16 mouse cellular contexts compared by ENCODE assay signal in genomic region chr3:130737652-130738361, GRCm38 (mm10). TPM values are rescaled to one million over a fixed set of nuclear protein-coding genes. Genes with fewer than 3 reads are reported as not detected.
DNase-seq lines count a peak whose midpoint lies in the region; ATAC-seq lines count a peak whose summit lies in the region.
"Had no signal": no experiment of that assay in that cellular context is flagged by ENCODE, and none has a peak within 500 bp of the region (broad histone marks: within the 10 kb centered on the region; RNA-seq: fewer than 3 reads in every experiment).

No protein-coding gene starts in this region.

- no peaks in the 10 kb centered on the region for H3K27me3 ChIP-seq in limb, embryonic 11.5 days (ENCODE audit: control insufficient read depth, insufficient read depth, low read length)
- no peaks in the 10 kb centered on the region for H3K27me3 ChIP-seq in limb, embryonic 10.5 days (ENCODE audit: low read depth, poor library complexity, severe bottlenecking)
- H3K27me3 ChIP-seq in forebrain, embryonic 12.5 days, result no peaks in the 10 kb centered on the region
- H3K27me3 ChIP-seq: heart, embryonic 12.5 days had no signal

- ATAC-seq in limb, embryonic 11.5 days (ENCODE audit: insufficient number of reproducible peaks, low FRiP score, low TSS enrichment, low read depth), result no peak
- ATAC-seq in forebrain, embryonic 12.5 days (ENCODE audit: low FRiP score), result peak; percentile 37; the same call in 1 of the 2 replicates
- ATAC-seq: intestine, embryonic 16.5 days had no signal

- H3K4me1 ChIP-seq in limb, embryonic 11.5 days (ENCODE audit: control insufficient read depth, insufficient read depth, low read length), result peaks cover 3% of the 10 kb centered on the region; the same call in 1 of the 2 replicates
- peaks cover 18% of the 10 kb centered on the region for H3K4me1 ChIP-seq in limb, embryonic 10.5 days
- H3K4me1 ChIP-seq in forebrain, embryonic 12.5 days, result peaks cover 18% of the 10 kb centered on the region
- H3K4me1 ChIP-seq: heart, embryonic 12.5 days had no signal

- no peak overlapping the region for H3K9ac ChIP-seq in limb, embryonic 11.5 days (ENCODE audit: low read length)
- no peak overlapping the region for H3K9ac ChIP-seq in forebrain, embryonic 12.5 days
- H3K9ac ChIP-seq: heart, embryonic 12.5 days had no signal

- H3K4me2 ChIP-seq in limb, embryonic 11.5 days (ENCODE audit: low read depth, severe bottlenecking), result 0 out of 2 replicates have a peak overlapping the region, but pooled peaks have one; percentile 10
- H3K4me2 ChIP-seq in forebrain, embryonic 12.5 days, result peak overlapping the region; percentile 17; the same call in 1 of the 2 replicates
- H3K4me2 ChIP-seq: heart, embryonic 12.5 days had no signal

- no peak overlapping the region for H3K4me3 ChIP-seq in limb, embryonic 11.5 days (ENCODE audit: low read depth, low read length)
- no peak overlapping the region for H3K4me3 ChIP-seq in limb, embryonic 10.5 days
- H3K4me3 ChIP-seq in forebrain, embryonic 12.5 days (replicated peaks), result no peak overlapping the region
- H3K4me3 ChIP-seq: heart, embryonic 12.5 days; myocyte had no signal

- no peaks in the 10 kb centered on the region for H3K9me3 ChIP-seq in limb, embryonic 11.5 days (ENCODE audit: control insufficient read depth, low read length)
- no peaks in the 10 kb centered on the region for H3K9me3 ChIP-seq in limb, embryonic 10.5 days (replicated peaks)
- H3K9me3 ChIP-seq in forebrain, embryonic 12.5 days, result 0 out of 2 replicates have a peak, but pooled peaks cover 3% of the 10 kb centered on the region
- H3K9me3 ChIP-seq: heart, embryonic 12.5 days had no signal

- WGBS in limb, embryonic 11.5 days, result 14% methylated on average over 21 of the region's 21 CpGs
- 21% methylated on average over 21 of the region's 21 CpGs for WGBS in limb, embryonic 10.5 days
- WGBS in forebrain, embryonic 12.5 days, result 33% methylated on average over 21 of the region's 21 CpGs

- H3K36me3 ChIP-seq in limb, embryonic 11.5 days (ENCODE audit: control insufficient read depth, insufficient read depth, low read length), result no peaks in the 10 kb centered on the region
- H3K36me3 ChIP-seq in limb, embryonic 10.5 days, result no peaks in the 10 kb centered on the region
- no peaks in the 10 kb centered on the region for H3K36me3 ChIP-seq in forebrain, embryonic 12.5 days (replicated peaks)
- H3K36me3 ChIP-seq: heart, embryonic 12.5 days had no signal

- no peak for DNase-seq in limb, embryonic 11.5 days (ENCODE audit: low spot score)
- no peak for DNase-seq in limb, embryonic 10.5 days (ENCODE audit: low spot score)
- DNase-seq in mesoderm, embryonic 11.5 days (ENCODE audit: low read depth, low spot score), result peak; percentile 55
- peak; percentile 85 for DNase-seq in retina, postnatal 1 day
- no peak for DNase-seq in spleen, adult 18-20 months
- no peak for DNase-seq in heart, postnatal 4 days
- DNase-seq in ovary, postnatal 36 days (ENCODE audit: low spot score), result no peak
- DNase-seq: cerebellum, postnatal 25 days; layer of hippocampus, adult 9-11 months; liver; right cerebral cortex, postnatal 14 days; thymus, postnatal 4 days had no signal

- H3K27ac ChIP-seq in limb, embryonic 11.5 days (replicated peaks; ENCODE audit: low read depth, low read length), result no peak overlapping the region
- no peak overlapping the region for H3K27ac ChIP-seq in limb, embryonic 10.5 days
- no peak overlapping the region; the same call in 1 of the 2 replicates for H3K27ac ChIP-seq in forebrain, embryonic 12.5 days

RNA-seq across cellular contexts. Expression of gene Rpl34, which starts 7.6 kb away (rescaled TPM):
- 901 and 917 TPM in 2 replicates for polyA plus RNA-seq in limb, embryonic 11.5 days (2014; fragmentation: Nextera tagmentation; extraction: Ambion mirVana)
- 949 and 1,083 TPM in 2 replicates for polyA plus RNA-seq in limb, embryonic 10.5 days (2016; fragmentation: Nextera tagmentation; extraction: Ambion mirVana)
- polyA plus RNA-seq in forebrain, embryonic 12.5 days (2016; fragmentation: Nextera tagmentation; extraction: Ambion mirVana), result 584 and 658 TPM in 2 replicates
- total RNA-seq in heart, postnatal 4 days (2021), result 100 to 1,000 TPM; 578 to 602 TPM

RNA-seq across cellular contexts. Expression of gene Ostc, which starts 28.6 kb away (rescaled TPM):
- polyA plus RNA-seq in limb, embryonic 11.5 days (2014; fragmentation: Nextera tagmentation; extraction: Ambion mirVana), result 357 and 386 TPM in 2 replicates
- polyA plus RNA-seq in limb, embryonic 10.5 days (2016; fragmentation: Nextera tagmentation; extraction: Ambion mirVana), result 358 and 371 TPM in 2 replicates
- 250 and 263 TPM in 2 replicates for polyA plus RNA-seq in forebrain, embryonic 12.5 days (2016; fragmentation: Nextera tagmentation; extraction: Ambion mirVana)
- total RNA-seq in heart, postnatal 4 days (2021), result 10 to 100 TPM; 83.3 to 95.7 TPM

Comparison
In these comparisons a context has a peak if more than half of its experiments do, and no peak if none do; other contexts are left out.
1. DNase-seq: peak in mesoderm, embryonic 11.5 days (single experiment) and retina, postnatal 1 day (single experiment); none in limb, embryonic 11.5 days (single experiment), limb, embryonic 10.5 days (single experiment), spleen, adult 18-20 months (0 of 2), heart, postnatal 4 days (single experiment) and ovary, postnatal 36 days (single experiment).